8 mouse cellular contexts compared by ENCODE assay signal in genomic region chr2:151740741-151741526, GRCm38 (mm10). TPM values are rescaled to one million over a fixed set of nuclear protein-coding genes. Genes with fewer than 3 reads are reported as not detected.
DNase-seq lines count a peak whose midpoint lies in the region; ATAC-seq and TF ChIP-seq lines count a peak whose summit lies in the region.

No protein-coding gene starts in this region.

- peak overlapping the region; percentile 92 for H3K4me3 ChIP-seq in lung, postnatal 0 days (ENCODE audit: low read depth, low read length)

- peak overlapping the region; percentile 91 for H3K4me2 ChIP-seq in lung, postnatal 0 days (replicated peaks; ENCODE audit: low read depth, low read length)

- H3K9me3 ChIP-seq in lung, postnatal 0 days (ENCODE audit: low read length) = no peaks in the 10 kb centered on the region

- H3K36me3 ChIP-seq in lung, postnatal 0 days (ENCODE audit: insufficient read depth, low read length) = no peaks in the 10 kb centered on the region

- WGBS in lung, postnatal 0 days = under 1% methylated on average over 61 of the region's 61 CpGs

- TF ChIP-seq CTCF in lung, postnatal 0 days (IDR thresholded peaks at IDR 0.05) = no peak; the same call in 1 of the 2 replicates

- peak; percentile 89 for DNase-seq in MEL-GATA-1-ER (ENCODE audit: extremely low read depth, low read depth)
- peak; percentile 89 for DNase-seq in cerebellum, adult 8-10 months
- DNase-seq in forelimb bud, embryonic 11.5 days (ENCODE audit: low read depth, low spot score) = peak; percentile 86
- peak; percentile 87 for DNase-seq in layer of hippocampus, adult 9-11 months
- peak; percentile 90 for DNase-seq in lung, postnatal 0 days (ENCODE audit: low spot score)
- peak; percentile 81 for DNase-seq in ovary, postnatal 14 days (ENCODE audit: low spot score)
- peak; percentile 90 for DNase-seq in thymus, postnatal 14 days

- TF ChIP-seq EP300 in lung, postnatal 0 days (IDR thresholded peaks at IDR 0.05) = no peak

- H3K27ac ChIP-seq in lung, postnatal 0 days (ENCODE audit: low read length) = peak overlapping the region; percentile 80

- peak overlapping the region; percentile 83 for H3K9ac ChIP-seq in lung, postnatal 0 days (replicated peaks; ENCODE audit: low read depth)

- H3K4me1 ChIP-seq in lung, postnatal 0 days (ENCODE audit: insufficient read depth, low read depth, low read length) = peaks cover 6% of the 10 kb centered on the region; the same call in 1 of the 2 replicates

- ATAC-seq in hematopoietic stem cell, adult 5-6 weeks (replicated peaks in 1 of 2; ENCODE audit: insufficient read depth in 1 of 2, low FRiP score in 2 of 2, low TSS enrichment in 1 of 2, low read depth in 1 of 2, poor library complexity in 2 of 2, severe bottlenecking in 2 of 2) = peak; percentile 84 to 88
- ATAC-seq in lung, postnatal 0 days = peak; percentile 91

- no peaks in the 10 kb centered on the region for H3K27me3 ChIP-seq in lung, postnatal 0 days (replicated peaks; ENCODE audit: insufficient read depth, low read length)

RNA-seq across cellular contexts. Expression of gene Psmf1, which starts 3.1 kb away (rescaled TPM):
- 15.6 and 16.4 TPM in 2 replicates for total RNA-seq in hematopoietic stem cell, adult 5-6 weeks (2017)
- polyA plus RNA-seq in lung, postnatal 0 days (2015; fragmentation: Nextera tagmentation; extraction: Ambion mirVana) = 32.5 and 38.5 TPM in 2 replicates

RNA-seq across cellular contexts. Expression of gene Tmem74b, which starts 39.1 kb away (rescaled TPM):
- not detected in 2 replicates for total RNA-seq in hematopoietic stem cell, adult 5-6 weeks (2017)
- 0.57 and 0.63 TPM in 2 replicates for polyA plus RNA-seq in lung, postnatal 0 days (2015; fragmentation: Nextera tagmentation; extraction: Ambion mirVana)

Comparison
In these comparisons a context has a peak if more than half of its experiments do, and no peak if none do; other contexts are left out.
1. Peak in every context shown above with its lines: DNase-seq, ATAC-seq, H3K4me3 ChIP-seq and H3K27ac ChIP-seq.